Mouse (Mus musculus) lung, postnatal 36 days (tissue): ENCODE results near the gene Pappa.
A peak's percentile ranks its signal among the peaks of the same experiment; 100 is the strongest.

Experiments
- DNase-seq: peaks from one replicate; pipeline ENCODE4 v3.0.0; 2022; ENCODE audit warnings: mixed read lengths

The Pappa gene

GRCm38 (mm10) chr4:65123741-65124224, at the start of gene Pappa:
Gene Pappa, plus strand, starts transcription at chr4:65124174.
- no peak for DNase-seq

- no peak for DNase-seq
Observed at GRCm38 (mm10) chr4:65077906-65078615, 45.9 kb upstream of the Pappa start.

GRCm38 (mm10) chr4:65086864-65087263, 37.1 kb upstream of the Pappa start:
- no peak for DNase-seq

GRCm38 (mm10) chr4:65087592-65087991, 36.4 kb upstream of the Pappa start:
- DNase-seq = no peak

GRCm38 (mm10) chr4:65092191-65092590, 31.8 kb upstream of the Pappa start:
- DNase-seq = peak; percentile 1

- DNase-seq = no peak
Observed at GRCm38 (mm10) chr4:65120329-65120728, 3.6 kb upstream of the Pappa start.

GRCm38 (mm10) chr4:65122841-65123240, 1.1 kb upstream of the Pappa start:
- DNase-seq = peak; percentile 38

- no peak for DNase-seq
Observed at GRCm38 (mm10) chr4:65124369-65125151, 586 bp downstream of the Pappa start.

- peak; percentile 41 for DNase-seq
Observed at GRCm38 (mm10) chr4:65125341-65126332, 1.7 kb downstream of the Pappa start.

- peak; percentile 42 for DNase-seq
Observed at GRCm38 (mm10) chr4:65126451-65127290, 2.7 kb downstream of the Pappa start.

GRCm38 (mm10) chr4:65127291-65127590, 3.3 kb downstream of the Pappa start:
- DNase-seq = no peak

GRCm38 (mm10) chr4:65132657-65133056, 8.7 kb downstream of the Pappa start:
- no peak for DNase-seq

- no peak for DNase-seq
Observed at GRCm38 (mm10) chr4:65134358-65134757, 10.4 kb downstream of the Pappa start.

- peak; percentile 39 for DNase-seq
Observed at GRCm38 (mm10) chr4:65135109-65135508, 11.1 kb downstream of the Pappa start.

GRCm38 (mm10) chr4:65136541-65136940, 12.6 kb downstream of the Pappa start:
- DNase-seq = no peak

- DNase-seq = no peak
Observed at GRCm38 (mm10) chr4:65146936-65147335, 23.0 kb downstream of the Pappa start.

- DNase-seq = no peak
Observed at GRCm38 (mm10) chr4:65153601-65154000, 29.6 kb downstream of the Pappa start.

- no peak for DNase-seq
Observed at GRCm38 (mm10) chr4:65156231-65156630, 32.3 kb downstream of the Pappa start.

GRCm38 (mm10) chr4:65158651-65159050, 34.7 kb downstream of the Pappa start:
- no peak for DNase-seq

GRCm38 (mm10) chr4:65159481-65159880, 35.5 kb downstream of the Pappa start:
- DNase-seq = peak; percentile 21

GRCm38 (mm10) chr4:65163698-65164097, 39.7 kb downstream of the Pappa start:
- DNase-seq = no peak

- peak; percentile 34 for DNase-seq
Observed at GRCm38 (mm10) chr4:65166288-65166835, 42.4 kb downstream of the Pappa start.
